Mouse (Mus musculus) G1E (cell line): ENCODE measurements at regions not wholly inside any gene's neighbourhood (a gene's known extent, or its start where the extent isn't known, plus 50 kb on each side); places are given as distances from the start of the nearest gene placed in this dataset.

Source experiments
- CTCF ChIP-seq: IDR thresholded peaks from 2 replicates; pipeline ENCODE4 v1.5.1; 2012; ENCODE audit warnings: low read depth, low read length, inconsistent platforms, mixed read lengths
- GATA1 ChIP-seq: IDR thresholded peaks from 2 replicates; pipeline ENCODE4 v1.6.1; 2012; ENCODE audit warnings: borderline replicate concordance, low read length, inconsistent platforms, mixed read lengths

- TF ChIP-seq CTCF (no peak), GATA1 (no peak)
Measured at GRCm38 (mm10) chr2:103888023-103888422, 69.8 kb upstream of the Lmo2 start.
